Mouse (Mus musculus): ENCODE results near the gene Gpr132.

- TF ChIP-seq CTCF (conservative IDR thresholded peaks at IDR 0.05; ENCODE audit: low read length) (no peak), POU5F1 (IDR thresholded peaks at IDR 0.05; ENCODE audit: borderline replicate concordance, low read length) (no peak), NANOG (IDR thresholded peaks at IDR 0.05; ENCODE audit: borderline replicate concordance, low read length) (no peak)
Measured at GRCm38 (mm10) chr12:112879731-112880130, 11.7 kb upstream of the Gpr132 start.

All from E14TG2a.4 (cell line).